Mouse (Mus musculus): ENCODE measurements around the gene 1600012H06Rik. TPM values are rescaled to one million over a fixed set of nuclear protein-coding genes. Genes with fewer than 3 reads are reported as not detected.
"Not testable (repeated sequence)": the region's sequence is repeated elsewhere in the genome, so short reads cannot be mapped to it uniquely, and the experiment has no call there.

Gene 1600012H06Rik
- total RNA-seq, 2 experiments from 2014 or later = 13.9 to 16.4 TPM

- intact Hi-C loops (cut with DNase I) = no loop called here
- TF ChIP-seq CTCF (IDR thresholded peaks at IDR 0.05) = no peak
- Histone ChIP-seq H3K27ac (0 out of 2 replicates have a peak overlapping the region, but pooled peaks have one; percentile 4), H3K4me3 (no peak overlapping the region)
- DNase-seq (ENCODE audit: extremely low spot score in 1 of 2, low spot score in 2 of 2) = no peak
Observed at GRCm38 (mm10) chr17:14949161-14949827, 6.3 kb downstream of the 1600012H06Rik start.

GRCm38 (mm10) chr17:14953452-14953851 is 10.5 kb downstream of the 1600012H06Rik start:
- Histone ChIP-seq H3K4me3 (no peak overlapping the region), H3K27ac (no peak overlapping the region)
- no peak for DNase-seq (ENCODE audit: extremely low spot score in 1 of 2, low spot score in 2 of 2)
- intact Hi-C loops (cut with DNase I) = no loop called here
- TF ChIP-seq CTCF (IDR thresholded peaks at IDR 0.05) = no peak

GRCm38 (mm10) chr17:14958686-14959327 is 15.8 kb downstream of the 1600012H06Rik start:
- no peak for DNase-seq (ENCODE audit: extremely low spot score in 1 of 2, low spot score in 2 of 2)

GRCm38 (mm10) chr17:14959979-14960378 is 17.0 kb downstream of the 1600012H06Rik start:
- H3K27ac ChIP-seq = no peak overlapping the region; the same call in 1 of the 2 replicates

More at GRCm38 (mm10) chr17:14958686-14959327, 15.8 kb downstream of the 1600012H06Rik start:
- H3K27ac ChIP-seq = no peak overlapping the region
- TF ChIP-seq CTCF (IDR thresholded peaks at IDR 0.05) = no peak
- H3K4me3 ChIP-seq = no peak overlapping the region
- intact Hi-C loops (cut with DNase I) = no loop called here

GRCm38 (mm10) chr17:14960520-14960919 is 17.5 kb downstream of the 1600012H06Rik start:
- no peak for TF ChIP-seq CTCF (IDR thresholded peaks at IDR 0.05)
- intact Hi-C loops (cut with DNase I) = no loop called here
- DNase-seq (ENCODE audit: extremely low spot score in 1 of 2, low spot score in 2 of 2) = no peak
- Histone ChIP-seq H3K27ac (no peak overlapping the region; the same call in 1 of the 2 replicates), H3K4me3 (peak overlapping the region; percentile 62)

More at GRCm38 (mm10) chr17:14959979-14960378, 17.0 kb downstream of the 1600012H06Rik start:
- TF ChIP-seq CTCF (IDR thresholded peaks at IDR 0.05) = no peak
- no peak for DNase-seq (ENCODE audit: extremely low spot score in 1 of 2, low spot score in 2 of 2)
- peak overlapping the region; percentile 62; the same call in 1 of the 2 replicates for H3K4me3 ChIP-seq
- intact Hi-C loops (cut with DNase I) = no loop called here

GRCm38 (mm10) chr17:14960951-14961556 is 18.1 kb downstream of the 1600012H06Rik start, which contains the start of gene Phf10:
Gene Phf10 (minus strand): TSS chr17:14961273.
- intact Hi-C loops (cut with DNase I); H3K27ac ChIP-seq: not testable (repeated sequence)
- H3K4me3 ChIP-seq = peak within 1 kb of the TSS; percentile 62
- DNase-seq (ENCODE audit: extremely low spot score in 1 of 2, low spot score in 2 of 2) = peak; percentile 25 to 46

GRCm38 (mm10) chr17:14961557-14962154 is 18.7 kb downstream of the 1600012H06Rik start:
- H3K4me3 ChIP-seq; DNase-seq (ENCODE audit: extremely low spot score in 1 of 2, low spot score in 2 of 2); H3K27ac ChIP-seq; intact Hi-C loops (cut with DNase I): not testable (repeated sequence)

- intact Hi-C loops (cut with DNase I); DNase-seq (ENCODE audit: extremely low spot score in 1 of 2, low spot score in 2 of 2); H3K27ac ChIP-seq; H3K4me3 ChIP-seq: not testable (repeated sequence)
Observed at GRCm38 (mm10) chr17:14968373-14968913, 25.5 kb downstream of the 1600012H06Rik start.

GRCm38 (mm10) chr17:14977718-14978361 is 34.9 kb downstream of the 1600012H06Rik start:
- H3K4me3 ChIP-seq; DNase-seq (ENCODE audit: extremely low spot score in 1 of 2, low spot score in 2 of 2); intact Hi-C loops (cut with DNase I); H3K27ac ChIP-seq: not testable (repeated sequence)

- H3K4me3 ChIP-seq; DNase-seq (ENCODE audit: extremely low spot score in 1 of 2, low spot score in 2 of 2); intact Hi-C loops (cut with DNase I); H3K27ac ChIP-seq: not testable (repeated sequence)
Observed at GRCm38 (mm10) chr17:14978362-14979038, 35.5 kb downstream of the 1600012H06Rik start, which contains the start of the genes 9030025P20Rik and Gm3417. Gene 9030025P20Rik (plus strand): TSS chr17:14978468. Gene Gm3417 (minus strand): TSS chr17:14978790.

- intact Hi-C loops (cut with DNase I) = not testable (repeated sequence)
Observed at GRCm38 (mm10) chr17:14990116-14990702, 47.2 kb downstream of the 1600012H06Rik start.

GRCm38 (mm10) chr17:14992522-14993138 is 49.6 kb downstream of the 1600012H06Rik start:
- H3K4me3 ChIP-seq; DNase-seq (ENCODE audit: extremely low spot score in 1 of 2, low spot score in 2 of 2); H3K27ac ChIP-seq; intact Hi-C loops (cut with DNase I): not testable (repeated sequence)

More at GRCm38 (mm10) chr17:14990116-14990702, 47.2 kb downstream of the 1600012H06Rik start:
- not testable (repeated sequence) for H3K4me3 ChIP-seq, H3K27ac ChIP-seq
- peak in 1 of 2 experiments; percentile 9 for DNase-seq (ENCODE audit: extremely low spot score in 1 of 2, low spot score in 2 of 2)

GRCm38 (mm10) chr17:14993139-14993832 is 50.3 kb downstream of the 1600012H06Rik start:
- DNase-seq (ENCODE audit: extremely low spot score in 1 of 2, low spot score in 2 of 2) = not testable (repeated sequence)

GRCm38 (mm10) chr17:14994140-14994539 is 51.2 kb downstream of the 1600012H06Rik start:
- intact Hi-C loops (cut with DNase I); H3K27ac ChIP-seq; DNase-seq (ENCODE audit: extremely low spot score in 1 of 2, low spot score in 2 of 2); H3K4me3 ChIP-seq: not testable (repeated sequence)

More at GRCm38 (mm10) chr17:14993139-14993832, 50.3 kb downstream of the 1600012H06Rik start:
- H3K27ac ChIP-seq; H3K4me3 ChIP-seq; intact Hi-C loops (cut with DNase I): not testable (repeated sequence)

Measured in left cerebral cortex, adult 2 months (tissue).